Mouse (Mus musculus) MEL-GATA-1-ER (cell line): ENCODE measurements around the gene Gm43738.

Experiments used
- DNase-seq: peaks from one replicate; pipeline ENCODE4 v3.0.0-alpha.2; 2012; ENCODE audit warnings: low read depth; ENCODE audit errors: extremely low read depth

Gene Gm43738

DNA sequence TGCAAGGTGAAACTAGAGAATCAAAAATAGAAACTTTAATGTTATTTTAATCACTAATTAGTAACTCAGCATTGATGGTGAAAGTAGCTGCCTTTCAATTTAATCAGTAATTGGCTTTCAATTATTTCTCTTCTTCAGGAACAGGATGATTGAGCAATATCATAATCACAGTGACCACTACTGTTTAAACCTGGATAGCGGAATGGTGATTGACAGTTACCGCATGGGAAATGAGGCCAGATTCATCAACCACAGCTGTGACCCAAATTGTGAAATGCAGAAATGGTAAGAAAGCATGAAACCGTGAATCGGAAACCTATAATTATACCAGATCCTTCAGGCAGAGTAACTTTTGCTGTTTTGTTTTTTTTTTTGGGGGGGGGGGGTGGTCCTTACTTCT is 57.5 kb downstream of the Gm43738 start:
- no peak for DNase-seq
